Mouse (Mus musculus) ES-CJ7 (cell line): ENCODE data around the gene Nipal4.

Experiments used
- DNase-seq: peaks from one replicate; pipeline ENCODE4 v3.0.0; 2011; ENCODE audit warnings: low read depth, low spot score

The Nipal4 gene

GRCm38 (mm10) chr11:46115011-46115410, 51.3 kb downstream of the Nipal4 start:
- DNase-seq: peak; percentile 93

DNA sequence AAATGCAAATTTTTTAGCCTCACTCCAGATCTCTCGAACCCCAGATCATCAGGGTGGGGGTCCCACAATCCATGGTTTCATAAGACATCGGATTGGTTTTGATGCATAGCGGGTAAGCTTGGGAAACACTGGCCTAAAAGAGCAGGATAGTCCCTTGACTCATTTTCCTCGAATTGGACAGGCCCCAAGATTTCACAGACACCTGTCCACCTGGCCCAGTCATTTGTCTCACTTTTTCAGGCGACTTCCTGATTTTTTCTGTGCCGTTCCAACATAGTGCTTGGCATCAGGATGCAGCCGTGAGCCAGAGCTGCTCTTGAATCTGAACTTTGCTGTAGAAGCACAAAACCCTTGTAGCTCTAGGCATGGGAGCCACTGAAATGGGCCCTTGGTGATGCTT, 52.1 kb downstream of the Nipal4 start:
- DNase-seq: no peak

DNA sequence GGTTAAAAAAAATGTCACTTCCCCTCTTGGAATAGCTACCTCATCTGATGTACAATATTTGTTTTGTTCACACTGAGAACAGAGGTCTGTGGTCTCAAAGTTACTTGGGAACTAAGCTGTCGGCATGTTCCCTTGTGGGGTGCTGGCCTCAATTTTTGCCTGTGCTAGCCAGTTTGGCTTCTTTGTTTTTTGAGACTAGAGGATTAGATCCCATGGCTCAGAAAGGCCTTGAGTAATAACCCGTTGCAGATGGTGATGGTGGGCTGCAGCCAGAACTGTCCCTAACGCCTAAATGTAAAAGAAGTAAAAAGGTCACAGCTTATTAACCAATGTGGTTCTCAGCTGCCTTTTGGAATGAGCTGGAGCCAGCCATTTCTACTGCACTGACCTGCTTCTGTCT, 53.1 kb downstream of the Nipal4 start:
- DNase-seq: no peak

DNA sequence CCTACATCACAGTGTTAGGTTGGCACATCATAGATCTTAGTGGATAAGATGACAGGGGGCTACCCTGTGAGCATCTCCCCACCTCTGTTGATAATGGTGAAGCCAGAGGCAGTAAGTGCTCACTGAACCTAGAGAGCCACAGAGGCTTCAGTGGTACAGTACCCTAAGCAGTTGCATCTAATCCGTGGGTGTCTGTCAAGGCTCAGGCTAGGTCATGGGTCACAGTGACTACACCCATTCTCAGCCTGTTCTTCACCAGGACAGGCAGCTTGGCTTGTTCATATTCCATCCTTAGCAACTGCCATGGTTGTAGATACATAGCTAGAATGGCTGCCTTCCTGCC, 55.4 kb downstream of the Nipal4 start:
- no peak for DNase-seq

GRCm38 (mm10) chr11:46110156-46110944, 56.0 kb downstream of the Nipal4 start:
- DNase-seq: no peak

DNA sequence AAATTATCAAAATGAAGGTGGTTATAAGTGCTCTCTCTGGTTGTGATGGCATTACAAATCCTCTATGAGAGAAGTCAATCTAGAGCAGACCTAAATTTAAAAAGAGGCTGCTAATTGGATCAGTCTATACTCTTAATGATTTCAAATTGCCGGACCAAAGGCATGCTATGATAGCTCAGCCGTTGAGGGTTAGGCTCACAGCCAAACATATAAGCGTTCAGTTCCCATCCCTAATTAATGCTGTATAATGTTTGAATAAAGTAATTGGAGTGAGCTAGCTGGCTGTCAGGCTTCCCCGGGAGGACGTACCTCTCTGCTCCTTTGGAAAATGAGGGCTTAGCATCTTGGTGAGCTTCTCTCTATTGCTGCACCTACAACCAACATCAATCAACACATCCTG, 57.1 kb downstream of the Nipal4 start:
- DNase-seq: no peak

GRCm38 (mm10) chr11:46107046-46107445, 59.3 kb downstream of the Nipal4 start:
- peak; percentile 73 for DNase-seq

DNA sequence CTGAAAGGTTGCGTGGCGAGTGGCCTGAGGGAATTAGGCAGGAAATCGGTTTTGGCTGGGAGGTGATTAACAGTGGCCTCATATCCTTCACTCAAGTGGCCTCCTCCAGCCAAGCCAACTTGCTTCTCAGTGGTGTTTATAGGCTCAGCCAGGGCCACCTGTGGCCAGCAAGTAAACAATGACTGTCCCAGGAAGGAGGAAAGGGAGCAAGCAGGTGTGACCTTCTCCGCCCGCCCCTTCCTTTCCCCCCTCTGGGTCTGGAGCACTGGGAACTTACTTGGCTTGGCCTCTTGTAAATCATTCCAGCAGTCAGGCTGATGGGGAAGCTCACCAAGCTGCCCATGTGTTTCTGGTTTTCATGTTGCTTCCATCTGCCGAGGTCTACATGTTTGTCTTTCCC, 64.2 kb downstream of the Nipal4 start:
- no peak for DNase-seq
